Mouse (Mus musculus) E14TG2a.4 (cell line): ENCODE data around the gene Adamts14.

ENCODE experiments used
- H3K27me3 ChIP-seq: 2 replicates; pipeline ENCODE4 v1.6.1; 2014; ENCODE audit warnings: low read length, control low read depth; ENCODE audit not compliant: insufficient read depth
- H3K36me3 ChIP-seq: 2 replicates; pipeline ENCODE4 v1.6.1; 2014; ENCODE audit warnings: low read length, control low read depth; ENCODE audit not compliant: insufficient read depth
- H3K4me1 ChIP-seq: replicated peaks from 2 replicates; pipeline ENCODE4 v1.6.1; 2014; ENCODE audit warnings: low read depth, low read length, control low read depth
- H3K4me3 ChIP-seq: replicated peaks from 2 replicates; pipeline ENCODE4 v1.5.1; 2014; ENCODE audit warnings: mild to moderate bottlenecking, low read length
- H3K9me3 ChIP-seq: 2 replicates; pipeline ENCODE4 v1.6.1; 2014; ENCODE audit warnings: low read length, control low read depth
- CTCF ChIP-seq: conservative IDR thresholded peaks from 2 replicates; pipeline ENCODE4 v1.5.1; 2014; ENCODE audit warnings: low read length
- NANOG ChIP-seq: IDR thresholded peaks from 2 replicates; pipeline ENCODE4 v1.6.1; 2014; ENCODE audit warnings: borderline replicate concordance, low read length, mixed read lengths
- POU5F1 ChIP-seq: IDR thresholded peaks from 2 replicates; pipeline ENCODE4 v1.6.1; 2014; ENCODE audit warnings: low read length, borderline replicate concordance

Gene Adamts14

GRCm38 (mm10) chr10:61304046-61304445 lies 30.8 kb upstream of the Adamts14 start:
- H3K36me3 ChIP-seq, result no peaks in the 10 kb centered on the region
- H3K4me3 ChIP-seq, result no peak overlapping the region
- 0 out of 2 replicates have a peak, but pooled peaks cover 2% of the 10 kb centered on the region for H3K27me3 ChIP-seq
- no peak for TF ChIP-seq CTCF
- no peak for TF ChIP-seq POU5F1
- no peak for TF ChIP-seq NANOG
- H3K4me1 ChIP-seq, result peaks cover 19% of the 10 kb centered on the region
- no peaks in the 10 kb centered on the region for H3K9me3 ChIP-seq

GRCm38 (mm10) chr10:61300996-61301395 lies 27.8 kb upstream of the Adamts14 start:
- H3K4me3 ChIP-seq, result no peak overlapping the region
- H3K4me1 ChIP-seq, result peaks cover 11% of the 10 kb centered on the region
- peaks cover 19% of the 10 kb centered on the region for H3K27me3 ChIP-seq
- no peaks in the 10 kb centered on the region for H3K9me3 ChIP-seq
- no peaks in the 10 kb centered on the region for H3K36me3 ChIP-seq
- no peak for TF ChIP-seq NANOG
- no peak for TF ChIP-seq POU5F1
- no peak for TF ChIP-seq CTCF

- H3K36me3 ChIP-seq, result no peaks in the 10 kb centered on the region
- peaks cover 11% of the 10 kb centered on the region for H3K4me1 ChIP-seq
- H3K9me3 ChIP-seq, result no peaks in the 10 kb centered on the region
- no peak within 1 kb of the TSS for H3K4me3 ChIP-seq
- peaks cover 27% of the 10 kb centered on the region for H3K27me3 ChIP-seq
- no peak for TF ChIP-seq CTCF
- no peak for TF ChIP-seq NANOG
- TF ChIP-seq POU5F1, result no peak
Measured at GRCm38 (mm10) chr10:61297477-61297876, 24.2 kb upstream of the Adamts14 start, which contains the start of gene Prf1. Prf1 (plus strand) TSS chr10:61297833.

GRCm38 (mm10) chr10:61296713-61297445 lies 23.6 kb upstream of the Adamts14 start:
- H3K36me3 ChIP-seq, result no peaks in the 10 kb centered on the region
- H3K27me3 ChIP-seq, result peaks cover 27% of the 10 kb centered on the region
- H3K9me3 ChIP-seq, result no peaks in the 10 kb centered on the region
- TF ChIP-seq POU5F1, result no peak
- no peak for TF ChIP-seq NANOG
- TF ChIP-seq CTCF, result no peak
- peaks cover 11% of the 10 kb centered on the region for H3K4me1 ChIP-seq
- no peak overlapping the region for H3K4me3 ChIP-seq

GRCm38 (mm10) chr10:61294242-61294641 lies 21.0 kb upstream of the Adamts14 start:
- Histone ChIP-seq H3K4me1 (no peaks in the 10 kb centered on the region), H3K36me3 (no peaks in the 10 kb centered on the region), H3K27me3 (peaks cover 27% of the 10 kb centered on the region), H3K9me3 (no peaks in the 10 kb centered on the region), H3K4me3 (no peak overlapping the region)
- TF ChIP-seq POU5F1, result no peak

GRCm38 (mm10) chr10:61290479-61290878 lies 17.2 kb upstream of the Adamts14 start:
- H3K27me3 ChIP-seq, result peaks cover 13% of the 10 kb centered on the region
- peaks cover 21% of the 10 kb centered on the region for H3K4me1 ChIP-seq
- no peak overlapping the region for H3K4me3 ChIP-seq
- H3K36me3 ChIP-seq, result no peaks in the 10 kb centered on the region
- no peaks in the 10 kb centered on the region for H3K9me3 ChIP-seq
- TF ChIP-seq POU5F1 (no peak), NANOG (no peak), CTCF (no peak)

GRCm38 (mm10) chr10:61290016-61290415 lies 16.8 kb upstream of the Adamts14 start:
- Histone ChIP-seq H3K27me3 (peaks cover 15% of the 10 kb centered on the region), H3K4me1 (peaks cover 26% of the 10 kb centered on the region), H3K9me3 (no peaks in the 10 kb centered on the region), H3K36me3 (no peaks in the 10 kb centered on the region), H3K4me3 (no peak overlapping the region)
- TF ChIP-seq POU5F1, result no peak
- TF ChIP-seq CTCF, result no peak
- no peak for TF ChIP-seq NANOG

GRCm38 (mm10) chr10:61286246-61286645 lies 13.0 kb upstream of the Adamts14 start:
- Histone ChIP-seq H3K9me3 (peaks cover 9% of the 10 kb centered on the region), H3K36me3 (no peaks in the 10 kb centered on the region), H3K4me3 (peak overlapping the region; percentile 37; the same call in 1 of the 2 replicates), H3K4me1 (peaks cover 26% of the 10 kb centered on the region), H3K27me3 (0 out of 2 replicates have a peak, but pooled peaks cover 7% of the 10 kb centered on the region)
- no peak for TF ChIP-seq POU5F1
- no peak for TF ChIP-seq CTCF
- no peak for TF ChIP-seq NANOG
